Mouse (Mus musculus) urinary bladder, adult 2 months (tissue): ENCODE measurements at regions not wholly inside any gene's neighbourhood (a gene's known extent, or its start where the extent isn't known, plus 50 kb on each side); places are given as distances from the start of the nearest gene placed in this dataset.
"Not testable (repeated sequence)": the region's sequence is repeated elsewhere in the genome, so short reads cannot be mapped to it uniquely, and the experiment has no call there.

Experiments
- DNase-seq: peaks from one replicate; pipeline ENCODE4 v3.0.0; 2022; ENCODE audit warnings: low spot score

GRCm38 (mm10) chr3:78573299-78573698 lies 713.0 kb downstream of the Rapgef2 start:
- no peak for DNase-seq

GRCm38 (mm10) chr3:78564926-78565325 lies 721.4 kb downstream of the Rapgef2 start:
- not testable (repeated sequence) for DNase-seq
